Mouse (Mus musculus) liver, adult 2 months (tissue): ENCODE measurements around the gene Cd200.

Experiments used
- CTCF ChIP-seq: fragments of 200-500 bp; IDR thresholded peaks from 2 replicates; pipeline ENCODE4 v1.5.1; 2011; ENCODE audit warnings: low read depth, low read length, control low read depth
- POLR2A ChIP-seq: fragments of 200-500 bp; IDR thresholded peaks from 2 replicates; pipeline ENCODE4 v1.6.1; 2011; ENCODE audit warnings: low read length, control low read depth; ENCODE audit not compliant: insufficient read depth; ENCODE audit errors: extremely low read depth

- TF ChIP-seq POLR2A (no peak), CTCF (no peak)
Measured at GRCm38 (mm10) chr16:45365353-45365752, 43.5 kb downstream of the Cd200 start.
